Mouse (Mus musculus): Measurements from ENCODE around the gene Actbl2. TPM values are rescaled to one million over a fixed set of nuclear protein-coding genes. Genes with fewer than 3 reads are reported as not detected.

Gene Actbl2
- polyA plus RNA-seq, 1 experiment: not detected

DNA sequence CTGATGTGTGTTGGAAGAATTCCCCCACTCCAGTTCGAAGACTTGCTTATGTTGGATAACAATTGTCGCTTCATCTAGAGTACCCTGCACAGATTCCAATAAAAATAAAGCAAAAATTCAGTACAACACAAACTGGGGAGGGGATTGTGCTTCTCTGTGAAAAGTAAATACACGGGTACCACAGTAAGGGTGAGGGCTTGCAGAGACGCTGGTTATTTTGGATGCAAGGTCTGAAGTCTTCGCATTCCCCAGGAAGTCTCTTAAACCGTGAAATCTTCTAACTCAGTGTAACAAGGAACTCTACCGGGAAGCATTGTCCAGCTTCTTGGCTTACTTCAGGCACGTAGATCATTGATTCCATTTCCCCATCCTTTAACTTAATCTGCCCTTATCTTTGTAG is 17.1 kb downstream of the Actbl2 start:
- H3K4me2 ChIP-seq (ENCODE audit: low read depth): no peak overlapping the region
- H3K27me3 ChIP-seq (ENCODE audit: control insufficient read depth, insufficient read depth, insufficient read length): no peaks in the 10 kb centered on the region
- no peaks in the 10 kb centered on the region for H3K79me2 ChIP-seq (ENCODE audit: control insufficient read depth, insufficient read depth)
- H3ac ChIP-seq (ENCODE audit: control insufficient read depth, insufficient read length): no peak overlapping the region
- no peak overlapping the region for H3K4me3 ChIP-seq
- no peak for TF ChIP-seq SRF (IDR thresholded peaks at IDR 0.05; ENCODE audit: control insufficient read depth, insufficient read length, low read depth)
- TF ChIP-seq TCF3 (IDR thresholded peaks at IDR 0.05; ENCODE audit: insufficient read length, low read depth): no peak
- TF ChIP-seq POLR2A (IDR thresholded peaks at IDR 0.05; ENCODE audit: insufficient read length, low read depth): no peak
- no peaks in the 10 kb centered on the region for H3K36me3 ChIP-seq (ENCODE audit: control insufficient read depth, insufficient read depth)

DNA sequence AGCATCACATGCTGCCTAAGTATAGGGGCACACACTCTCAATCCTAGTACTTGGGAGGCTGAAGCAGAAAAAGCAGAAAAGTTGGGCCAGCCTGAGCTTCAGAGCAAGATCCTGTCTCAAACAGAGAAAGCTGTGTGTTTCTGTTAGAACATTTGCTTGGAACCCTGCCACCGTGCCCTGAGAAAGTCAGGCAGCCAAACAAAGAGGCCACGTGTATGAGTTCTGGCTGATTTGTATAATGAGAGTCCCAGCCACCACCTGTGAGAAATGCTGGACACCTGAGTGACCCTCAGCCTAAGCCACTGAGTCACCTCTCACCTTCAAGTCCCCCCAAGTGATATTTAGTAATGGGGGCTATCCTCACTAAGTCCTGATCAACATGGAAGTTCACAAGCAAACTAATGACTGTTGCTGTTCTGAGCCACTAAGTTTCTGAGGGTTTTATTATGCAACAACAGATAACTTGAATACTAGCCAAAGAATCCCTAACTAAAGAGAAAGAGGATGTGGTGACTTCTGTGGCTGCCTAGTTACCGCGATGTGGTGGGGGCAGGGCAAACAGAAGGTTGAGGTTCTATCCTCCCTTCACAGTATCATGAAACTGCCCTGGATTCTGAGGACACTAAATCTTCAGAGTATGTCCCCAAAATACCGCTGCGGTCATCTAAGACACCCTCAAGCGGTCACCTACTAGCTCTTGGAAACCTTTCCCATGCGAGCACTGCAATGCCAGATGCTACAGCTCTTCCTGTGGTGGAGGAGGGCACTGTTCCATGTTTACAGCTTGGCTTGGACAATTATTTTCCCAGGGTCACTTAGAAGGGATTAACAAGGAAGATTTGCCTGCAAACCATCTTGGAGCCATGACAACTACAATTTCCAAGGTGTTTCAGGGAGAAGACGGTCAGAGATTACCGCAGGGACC is 31.9 kb downstream of the Actbl2 start:
- Histone ChIP-seq H3ac (ENCODE audit: control insufficient read depth, insufficient read length) (no peak overlapping the region), H3K4me3 (no peak overlapping the region), H3K36me3 (ENCODE audit: control insufficient read depth, insufficient read depth) (no peaks in the 10 kb centered on the region), H3K27me3 (ENCODE audit: control insufficient read depth, insufficient read depth, insufficient read length) (no peaks in the 10 kb centered on the region), H3K4me2 (ENCODE audit: low read depth) (peak overlapping the region; percentile 13), H3K79me2 (ENCODE audit: control insufficient read depth, insufficient read depth) (no peaks in the 10 kb centered on the region)
- TF ChIP-seq MAX (IDR thresholded peaks at IDR 0.05; ENCODE audit: low read depth) (no peak), REST (IDR thresholded peaks at IDR 0.05; ENCODE audit: insufficient read depth, insufficient read length) (no peak), MYOG (IDR thresholded peaks at IDR 0.05; ENCODE audit: control insufficient read depth in 1 of 3, insufficient read depth in 1 of 3, insufficient read length in 2 of 3, low read depth in 2 of 3) (no peak), CEBPB (IDR thresholded peaks at IDR 0.05; ENCODE audit: insufficient read depth, poor library complexity, severe bottlenecking) (peak; percentile 40; the same call in 1 of the 2 replicates)

DNA sequence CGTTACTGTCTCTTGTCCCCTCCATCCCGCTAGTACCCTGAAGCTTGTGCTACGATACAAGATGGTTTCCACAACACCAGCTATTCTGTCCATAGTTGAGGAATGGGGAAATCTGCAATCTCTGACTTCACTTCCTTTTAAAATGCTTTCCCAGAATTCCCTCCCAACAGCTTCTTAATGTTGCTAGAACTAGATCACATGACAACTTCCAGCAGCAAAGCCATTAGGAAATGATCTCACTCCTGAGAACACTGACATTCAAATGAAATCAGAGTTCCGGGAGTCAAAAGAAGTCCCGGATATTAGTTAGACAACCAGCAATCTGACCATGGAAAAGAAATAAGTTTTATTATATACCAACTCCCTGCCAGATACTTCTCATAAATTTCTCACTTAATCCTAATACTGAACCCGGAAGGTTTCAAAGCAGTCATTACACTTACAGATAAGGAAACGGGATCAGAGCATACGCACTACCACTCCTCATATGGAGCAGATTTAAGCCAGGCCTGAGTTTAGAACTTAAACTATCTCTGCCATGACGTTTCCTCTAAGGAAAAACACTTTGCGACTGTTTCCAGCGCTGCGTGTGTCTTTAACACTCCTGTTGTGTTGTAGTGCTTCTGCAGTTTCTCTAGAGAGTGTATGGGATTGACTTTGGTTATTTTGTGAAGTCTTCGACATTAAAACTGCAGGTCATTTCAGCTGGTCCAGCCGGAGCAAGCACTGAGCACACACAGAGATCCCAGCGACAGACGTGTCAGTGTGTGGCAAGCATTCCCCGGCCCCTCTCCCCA is 36.5 kb downstream of the Actbl2 start:
- H3K4me2 ChIP-seq (ENCODE audit: low read depth): no peak overlapping the region
- TF ChIP-seq POLR2AphosphoS2 (IDR thresholded peaks at IDR 0.05; ENCODE audit: insufficient read length, low read depth) (no peak), REST (IDR thresholded peaks at IDR 0.05; ENCODE audit: insufficient read depth, insufficient read length) (no peak)
- no peaks in the 10 kb centered on the region for H3K27me3 ChIP-seq (ENCODE audit: control insufficient read depth, insufficient read depth, insufficient read length)
- H3K4me3 ChIP-seq: no peak overlapping the region
- H3ac ChIP-seq (ENCODE audit: control insufficient read depth, insufficient read length): no peak overlapping the region
- H3K79me2 ChIP-seq (ENCODE audit: control insufficient read depth, insufficient read depth): no peaks in the 10 kb centered on the region
- H3K36me3 ChIP-seq (ENCODE audit: control insufficient read depth, insufficient read depth): no peaks in the 10 kb centered on the region

DNA sequence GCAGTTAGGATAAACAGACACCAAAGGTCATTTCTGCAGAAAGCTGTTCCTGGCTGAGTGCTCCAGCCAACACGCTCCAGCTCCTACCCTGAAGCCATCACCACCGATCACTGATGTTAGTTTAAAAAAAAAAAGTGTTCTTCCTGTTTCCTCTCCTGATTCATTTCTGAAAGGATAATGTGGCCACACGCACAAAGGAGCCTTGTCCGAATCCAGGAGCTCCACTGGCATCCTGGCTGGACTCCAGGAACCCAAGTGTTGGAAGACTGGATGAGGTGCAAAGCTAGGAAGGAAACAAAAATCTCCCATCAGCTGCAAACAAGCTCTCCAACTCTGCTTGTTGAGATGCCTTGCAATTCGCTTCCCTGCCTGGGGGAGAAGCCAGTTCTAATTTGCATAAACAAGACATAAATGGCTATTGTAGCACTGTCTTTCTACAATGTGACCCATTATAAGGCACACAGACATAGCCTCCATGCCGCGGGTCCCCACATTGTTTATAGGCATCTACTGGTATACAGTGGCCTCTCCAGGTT is 37.2 kb downstream of the Actbl2 start:
- Histone ChIP-seq H3K36me3 (ENCODE audit: control insufficient read depth, insufficient read depth) (no peaks in the 10 kb centered on the region), H3K27me3 (ENCODE audit: control insufficient read depth, insufficient read depth, insufficient read length) (no peaks in the 10 kb centered on the region), H3ac (ENCODE audit: control insufficient read depth, insufficient read length) (no peak overlapping the region), H3K4me2 (ENCODE audit: low read depth) (no peak overlapping the region), H3K4me3 (no peak overlapping the region), H3K79me2 (ENCODE audit: control insufficient read depth, insufficient read depth) (no peaks in the 10 kb centered on the region)
- TF ChIP-seq REST (IDR thresholded peaks at IDR 0.05; ENCODE audit: insufficient read depth, insufficient read length) (no peak), POLR2AphosphoS2 (IDR thresholded peaks at IDR 0.05; ENCODE audit: insufficient read length, low read depth) (no peak), CEBPB (IDR thresholded peaks at IDR 0.05; ENCODE audit: insufficient read depth, poor library complexity, severe bottlenecking) (no peak), MYOD1 (IDR thresholded peaks at IDR 0.05; ENCODE audit: control insufficient read depth in 1 of 3, insufficient read length in 2 of 3, low read depth in 2 of 3) (no peak), TCF12 (IDR thresholded peaks at IDR 0.05; ENCODE audit: insufficient read depth, poor library complexity, severe bottlenecking) (no peak), MAX (IDR thresholded peaks at IDR 0.05; ENCODE audit: low read depth) (no peak), TCF3 (IDR thresholded peaks at IDR 0.05; ENCODE audit: insufficient read length, low read depth) (no peak), SRF (IDR thresholded peaks at IDR 0.05; ENCODE audit: control insufficient read depth, insufficient read length, low read depth) (no peak), MYOG (IDR thresholded peaks at IDR 0.05; ENCODE audit: control insufficient read depth in 1 of 3, insufficient read depth in 1 of 3, insufficient read length in 2 of 3, low read depth in 2 of 3) (no peak), E2F4 (IDR thresholded peaks at IDR 0.05; ENCODE audit: insufficient read depth) (no peak), USF1 (IDR thresholded peaks at IDR 0.05; ENCODE audit: low read depth) (no peak), POLR2A (IDR thresholded peaks at IDR 0.05; ENCODE audit: insufficient read length, low read depth) (no peak)

DNA sequence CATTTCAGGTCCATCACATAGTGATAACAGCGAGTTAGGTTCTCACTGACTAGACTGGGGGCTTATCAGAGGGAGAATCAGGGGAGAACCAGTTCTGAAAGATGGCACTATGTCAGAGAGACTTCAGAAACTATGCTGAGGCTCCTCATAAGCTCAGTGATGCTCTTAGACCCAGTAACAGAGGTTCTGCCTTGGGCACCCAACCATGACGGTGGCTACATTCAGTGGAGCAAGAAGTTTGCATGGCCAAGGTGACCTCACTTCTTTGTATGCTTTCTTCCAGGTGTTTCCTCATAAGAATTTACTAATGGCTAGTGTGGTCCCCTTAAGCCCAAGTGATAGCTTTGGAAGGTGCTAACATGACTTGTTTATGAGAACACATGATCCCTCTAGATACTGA is 38.7 kb downstream of the Actbl2 start:
- no peak overlapping the region for H3K4me2 ChIP-seq (ENCODE audit: low read depth)
- TF ChIP-seq SRF (IDR thresholded peaks at IDR 0.05; ENCODE audit: control insufficient read depth, insufficient read length, low read depth) (no peak), CEBPB (IDR thresholded peaks at IDR 0.05; ENCODE audit: insufficient read depth, poor library complexity, severe bottlenecking) (no peak), MYOG (IDR thresholded peaks at IDR 0.05; ENCODE audit: control insufficient read depth in 1 of 3, insufficient read depth in 1 of 3, insufficient read length in 2 of 3, low read depth in 2 of 3) (no peak)
- no peaks in the 10 kb centered on the region for H3K36me3 ChIP-seq (ENCODE audit: control insufficient read depth, insufficient read depth)
- no peaks in the 10 kb centered on the region for H3K27me3 ChIP-seq (ENCODE audit: control insufficient read depth, insufficient read depth, insufficient read length)
- no peak overlapping the region for H3K4me3 ChIP-seq
- no peak overlapping the region for H3ac ChIP-seq (ENCODE audit: control insufficient read depth, insufficient read length)
- no peaks in the 10 kb centered on the region for H3K79me2 ChIP-seq (ENCODE audit: control insufficient read depth, insufficient read depth)
